Mouse (Mus musculus): Measurements from ENCODE around the gene Dirc2.

Gene Dirc2

DNA sequence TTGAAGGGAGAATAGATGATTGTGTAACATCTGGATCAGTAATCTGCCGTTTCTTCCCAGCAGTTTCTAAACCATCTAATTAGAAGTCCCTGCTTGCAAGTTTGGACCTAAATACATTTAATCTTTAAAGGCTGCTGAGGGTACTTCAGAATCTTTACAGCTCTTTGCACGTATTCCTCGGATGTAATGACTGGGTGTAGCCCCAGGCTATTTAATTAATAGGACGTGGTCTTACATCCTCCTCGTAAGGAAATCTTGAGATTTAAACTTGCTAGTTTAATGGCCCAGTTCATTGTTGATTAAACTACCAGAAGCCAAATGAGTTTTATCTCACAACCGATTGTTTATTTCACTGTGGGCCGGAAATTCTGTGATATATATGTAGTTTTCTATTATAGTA lies 10.5 kb upstream of the Dirc2 start:
- in situ Hi-C loops (cut with MboI; ENCODE audit: low pct_unique_long_range_greater_than_20kb in 1 of 2, low sequenced_read_pairs in 2 of 2, unreplicated experiment in 1 of 2), result no loop called here

- in situ Hi-C loops (cut with MboI; ENCODE audit: low pct_unique_long_range_greater_than_20kb in 1 of 2, low sequenced_read_pairs in 2 of 2, unreplicated experiment in 1 of 2), result no loop called here
Observed at GRCm38 (mm10) chr16:35777768-35778167, 8.6 kb upstream of the Dirc2 start.

GRCm38 (mm10) chr16:35776737-35777136 lies 7.6 kb upstream of the Dirc2 start:
- in situ Hi-C loops (cut with MboI; ENCODE audit: low pct_unique_long_range_greater_than_20kb in 1 of 2, low sequenced_read_pairs in 2 of 2, unreplicated experiment in 1 of 2), result no loop called here

- in situ Hi-C loops (cut with MboI; ENCODE audit: low pct_unique_long_range_greater_than_20kb in 1 of 2, low sequenced_read_pairs in 2 of 2, unreplicated experiment in 1 of 2), result no loop called here
Observed at GRCm38 (mm10) chr16:35775835-35776234, 6.7 kb upstream of the Dirc2 start.

- in situ Hi-C loops (cut with MboI; ENCODE audit: low pct_unique_long_range_greater_than_20kb in 1 of 2, low sequenced_read_pairs in 2 of 2, unreplicated experiment in 1 of 2), result no loop called here
Observed at GRCm38 (mm10) chr16:35772598-35772997, 3.4 kb upstream of the Dirc2 start.

GRCm38 (mm10) chr16:35771606-35772005 lies 2.5 kb upstream of the Dirc2 start:
- in situ Hi-C loops (cut with MboI; ENCODE audit: low pct_unique_long_range_greater_than_20kb in 1 of 2, low sequenced_read_pairs in 2 of 2, unreplicated experiment in 1 of 2), result no loop called here

DNA sequence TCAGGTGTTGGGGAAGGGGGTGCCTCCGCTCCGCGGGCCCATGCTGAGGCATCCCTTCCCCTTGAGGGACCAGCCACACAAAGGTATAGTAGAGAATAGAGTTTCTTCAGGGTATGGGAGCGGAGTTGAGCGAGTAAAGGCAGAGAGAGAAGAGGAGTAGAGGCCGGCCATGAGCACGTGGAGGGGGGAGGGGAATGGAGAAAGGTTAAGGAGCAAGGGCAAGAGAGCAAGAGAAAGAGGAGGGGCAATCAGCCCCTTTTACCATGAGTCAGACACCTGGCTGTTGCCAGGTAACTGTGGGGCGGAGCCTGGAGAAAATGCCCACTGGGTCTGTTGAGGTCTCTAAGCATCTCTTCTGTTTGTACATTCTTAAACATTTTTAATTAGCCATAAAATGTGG lies 2.0 kb upstream of the Dirc2 start:
- in situ Hi-C loops (cut with MboI; ENCODE audit: low pct_unique_long_range_greater_than_20kb in 1 of 2, low sequenced_read_pairs in 2 of 2, unreplicated experiment in 1 of 2), result no loop called here

- in situ Hi-C loops (cut with MboI; ENCODE audit: low pct_unique_long_range_greater_than_20kb in 1 of 2, low sequenced_read_pairs in 2 of 2, unreplicated experiment in 1 of 2), result no loop called here
Observed at GRCm38 (mm10) chr16:35769878-35770657, 912 bp upstream of the Dirc2 start, which contains the start of gene Hspbap1. Gene Hspbap1, plus strand, starts transcription at chr16:35770375.

GRCm38 (mm10) chr16:35768469-35768784 lies 729 bp downstream of the Dirc2 start:
- in situ Hi-C loops (cut with MboI; ENCODE audit: low pct_unique_long_range_greater_than_20kb in 1 of 2, low sequenced_read_pairs in 2 of 2, unreplicated experiment in 1 of 2), result no loop called here

DNA sequence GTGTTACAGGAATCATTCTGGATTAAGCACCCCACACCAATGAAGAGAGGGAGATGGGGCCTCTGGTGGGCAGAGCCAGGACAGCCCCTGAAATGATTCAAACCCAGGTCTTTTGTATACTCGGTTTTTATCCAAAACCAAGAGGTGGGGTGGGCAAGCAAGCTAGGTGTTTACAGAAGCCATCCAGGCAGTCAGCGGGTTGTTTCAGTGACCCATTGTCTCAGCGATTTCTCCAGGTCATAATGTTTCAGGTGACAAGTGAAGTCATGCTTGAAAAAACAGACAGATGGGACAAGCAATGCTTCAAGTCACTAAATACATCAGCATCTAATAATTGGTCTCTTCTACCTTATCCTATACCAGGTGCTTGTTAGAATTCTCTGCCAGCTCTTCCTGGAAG lies 2.8 kb downstream of the Dirc2 start:
- in situ Hi-C loops (cut with MboI; ENCODE audit: low pct_unique_long_range_greater_than_20kb in 1 of 2, low sequenced_read_pairs in 2 of 2, unreplicated experiment in 1 of 2), result no loop called here

DNA sequence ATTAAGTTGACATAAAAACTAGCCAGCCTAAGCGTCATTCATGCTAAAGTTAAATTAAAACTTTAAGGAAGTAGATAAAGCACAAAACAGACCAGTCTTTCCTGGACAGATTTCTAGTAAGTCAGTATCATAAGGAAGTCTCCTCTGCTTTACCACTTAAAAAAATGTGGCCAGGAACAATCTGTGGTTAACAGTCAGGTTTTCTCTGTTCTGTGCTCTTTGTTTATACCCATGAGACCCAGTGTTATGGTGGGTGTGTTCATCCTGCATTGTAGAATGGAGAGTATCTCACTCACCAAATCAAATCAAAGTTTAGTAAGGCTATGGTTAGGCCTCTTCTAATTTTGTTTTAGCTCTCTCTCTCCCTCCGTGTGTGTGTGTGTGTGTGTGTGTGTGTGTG lies 3.7 kb downstream of the Dirc2 start:
- in situ Hi-C loops (cut with MboI; ENCODE audit: low pct_unique_long_range_greater_than_20kb in 1 of 2, low sequenced_read_pairs in 2 of 2, unreplicated experiment in 1 of 2), result no loop called here

GRCm38 (mm10) chr16:35764941-35765340 lies 4.2 kb downstream of the Dirc2 start:
- in situ Hi-C loops (cut with MboI; ENCODE audit: low pct_unique_long_range_greater_than_20kb in 1 of 2, low sequenced_read_pairs in 2 of 2, unreplicated experiment in 1 of 2), result no loop called here

DNA sequence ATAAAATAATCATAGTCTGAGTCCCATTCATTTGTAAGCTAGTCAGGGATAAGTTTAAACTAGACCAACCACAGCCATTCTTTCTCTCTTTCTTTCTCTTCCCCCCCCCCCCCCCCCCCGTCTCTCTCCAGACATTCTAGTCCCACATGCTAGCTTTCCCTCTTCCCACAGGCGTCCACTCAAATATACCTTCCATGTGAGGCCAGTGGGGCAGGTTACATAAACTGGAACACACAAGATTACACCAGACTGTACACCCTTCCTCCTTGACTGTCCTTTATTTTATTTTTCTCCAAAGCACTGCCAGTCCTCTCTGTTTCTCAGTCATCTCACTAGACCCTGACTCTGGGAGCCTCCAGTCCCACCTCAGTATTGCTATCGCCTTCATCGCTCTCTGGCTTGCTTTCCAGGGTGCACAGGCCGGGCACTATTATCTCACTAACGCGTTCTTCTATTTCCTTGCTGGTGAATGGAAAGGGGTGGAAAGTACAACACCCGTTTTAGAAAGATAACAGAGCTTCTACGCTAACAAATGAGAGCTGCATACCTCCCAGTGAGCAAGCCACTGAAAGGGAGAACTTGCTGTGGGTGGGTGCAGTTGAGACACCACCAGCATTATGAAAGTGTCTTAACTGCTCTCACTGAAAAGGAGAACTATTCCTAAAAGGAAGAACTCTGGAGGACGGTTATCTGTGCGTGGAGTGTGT lies 5.4 kb downstream of the Dirc2 start:
- in situ Hi-C loops (cut with MboI; ENCODE audit: low pct_unique_long_range_greater_than_20kb in 1 of 2, low sequenced_read_pairs in 2 of 2, unreplicated experiment in 1 of 2), result no loop called here

DNA sequence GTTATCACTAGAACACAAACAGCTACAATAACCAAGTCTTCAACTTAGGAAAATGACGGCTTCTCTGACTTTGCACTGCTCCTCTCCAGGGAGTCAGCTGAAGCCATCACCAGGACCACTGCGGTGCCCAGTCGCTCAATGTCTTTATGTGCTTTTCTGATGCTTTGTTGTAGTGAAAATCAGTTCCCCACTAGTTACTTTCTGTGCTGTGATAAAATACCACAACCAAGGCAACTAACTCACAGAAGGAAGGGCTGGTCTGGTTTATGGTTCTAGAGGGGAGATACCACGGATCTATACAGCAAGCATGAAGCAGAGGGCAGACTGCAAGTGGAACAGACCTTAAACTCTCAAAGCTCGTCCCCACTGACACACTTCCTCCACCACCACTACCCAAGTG lies 9.8 kb downstream of the Dirc2 start:
- in situ Hi-C loops (cut with MboI; ENCODE audit: low pct_unique_long_range_greater_than_20kb in 1 of 2, low sequenced_read_pairs in 2 of 2, unreplicated experiment in 1 of 2), result no loop called here

- in situ Hi-C loops (cut with MboI; ENCODE audit: low pct_unique_long_range_greater_than_20kb in 1 of 2, low sequenced_read_pairs in 2 of 2, unreplicated experiment in 1 of 2), result no loop called here
Observed at GRCm38 (mm10) chr16:35756697-35757096, 12.5 kb downstream of the Dirc2 start.

GRCm38 (mm10) chr16:35755502-35756334 lies 13.4 kb downstream of the Dirc2 start:
- in situ Hi-C loops (cut with MboI; ENCODE audit: low pct_unique_long_range_greater_than_20kb in 1 of 2, low sequenced_read_pairs in 2 of 2, unreplicated experiment in 1 of 2), result no loop called here

GRCm38 (mm10) chr16:35753926-35754325 lies 15.2 kb downstream of the Dirc2 start:
- in situ Hi-C loops (cut with MboI; ENCODE audit: low pct_unique_long_range_greater_than_20kb in 1 of 2, low sequenced_read_pairs in 2 of 2, unreplicated experiment in 1 of 2), result no loop called here

DNA sequence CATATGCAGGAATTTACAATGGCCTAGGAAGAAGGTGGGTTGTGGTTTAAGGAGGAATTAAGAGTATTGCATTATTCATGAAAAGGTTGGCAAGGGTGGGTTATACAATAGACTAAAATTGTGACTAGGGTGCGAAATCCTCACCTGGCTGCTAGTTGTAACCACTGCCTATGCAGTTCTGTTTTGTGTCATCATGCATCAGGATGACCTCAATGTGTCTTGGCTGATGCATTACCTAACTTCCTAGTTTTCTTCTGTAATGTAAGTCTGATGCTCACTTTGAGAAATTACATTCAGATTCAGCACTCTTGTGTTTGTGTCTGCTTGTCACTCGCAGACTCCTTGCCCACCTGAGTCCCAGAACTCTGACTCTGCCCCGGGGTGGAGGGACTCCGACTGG lies 17.3 kb downstream of the Dirc2 start:
- in situ Hi-C loops (cut with MboI; ENCODE audit: low pct_unique_long_range_greater_than_20kb in 1 of 2, low sequenced_read_pairs in 2 of 2, unreplicated experiment in 1 of 2), result no loop called here

- in situ Hi-C loops (cut with MboI; ENCODE audit: low pct_unique_long_range_greater_than_20kb in 1 of 2, low sequenced_read_pairs in 2 of 2, unreplicated experiment in 1 of 2), result no loop called here
Observed at GRCm38 (mm10) chr16:35749385-35749784, 19.8 kb downstream of the Dirc2 start.
